8 mouse cellular contexts compared by ENCODE assay signal in the genomic region with DNA sequence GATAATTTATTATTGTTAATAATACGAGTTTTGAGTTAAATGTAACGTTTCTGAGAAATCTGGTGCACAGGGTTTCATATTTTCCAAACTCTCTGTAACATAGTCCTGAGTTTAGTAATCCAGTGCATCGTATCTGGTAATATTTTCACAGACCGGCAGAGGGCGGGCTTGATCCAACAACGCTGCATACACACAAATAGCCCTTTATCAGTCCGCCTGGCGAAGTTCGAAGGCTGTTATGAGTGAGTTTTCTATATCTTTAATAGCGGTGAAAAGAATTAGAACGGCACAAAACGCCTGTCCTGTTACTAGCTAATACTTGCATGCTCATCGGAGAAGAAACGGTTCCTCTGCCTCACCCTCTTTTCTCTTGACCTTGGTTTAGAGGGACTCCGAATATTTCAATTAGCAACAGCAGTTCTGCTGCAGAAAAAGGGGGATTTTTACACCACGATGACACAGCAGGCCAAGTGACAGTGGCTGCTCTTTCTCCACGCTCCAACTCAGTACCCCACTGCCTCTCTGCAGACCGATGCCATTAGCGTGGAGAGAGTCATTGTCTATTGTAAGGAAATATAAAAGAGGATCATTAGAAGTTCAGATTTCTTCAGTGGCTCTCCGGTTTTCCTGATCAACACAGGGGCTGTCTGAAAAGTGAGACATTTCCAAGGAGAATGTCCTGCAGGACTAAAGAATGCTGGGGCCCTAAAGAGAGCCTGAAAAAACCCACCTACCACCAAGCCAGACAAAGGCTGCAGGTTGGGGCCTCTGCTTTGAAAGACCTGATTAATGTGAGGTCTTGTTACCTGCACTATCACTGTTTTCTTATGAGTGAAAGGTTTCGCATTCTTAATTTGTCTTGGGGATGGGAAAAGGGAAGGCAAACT.
DNase-seq lines count a peak whose midpoint lies in the region; ATAC-seq and TF ChIP-seq lines count a peak whose summit lies in the region.

No protein-coding gene starts in this region.

- no peak overlapping the region for H3K9ac ChIP-seq in ES-Bruce4 (ENCODE audit: low read depth, poor library complexity, severe bottlenecking)
- H3K9ac ChIP-seq in forebrain, embryonic 11.5 days (ENCODE audit: low read length), result peak overlapping the region; percentile 45
- H3K9ac ChIP-seq in heart, embryonic 16.5 days (ENCODE audit: low read length), result peak overlapping the region; percentile 63
- H3K9ac ChIP-seq in liver, embryonic 12.5 days, result no peak overlapping the region
- H3K9ac ChIP-seq in neural tube, embryonic 12.5 days, result no peak overlapping the region

- WGBS in forebrain, embryonic 11.5 days, result 10% methylated on average over 21 of the region's 21 CpGs
- WGBS in heart, embryonic 16.5 days, result 20% methylated on average over 21 of the region's 21 CpGs
- WGBS in liver, embryonic 12.5 days (ENCODE audit: insufficient replicate concordance), result 23% methylated on average over 21 of the region's 21 CpGs
- WGBS in neural tube, embryonic 12.5 days, result 10% methylated on average over 21 of the region's 21 CpGs

- no peak overlapping the region for H3K4me3 ChIP-seq in ES-Bruce4 (ENCODE audit: low read depth, low read length)
- H3K4me3 ChIP-seq in forebrain, embryonic 11.5 days (ENCODE audit: low read depth, low read length), result peak overlapping the region; percentile 27
- H3K4me3 ChIP-seq in heart, embryonic 16.5 days (ENCODE audit: low read length), result peak overlapping the region; percentile 43
- no peak overlapping the region for H3K4me3 ChIP-seq in liver, embryonic 12.5 days
- H3K4me3 ChIP-seq in neural tube, embryonic 12.5 days, result peak overlapping the region; percentile 17; the same call in 1 of the 2 replicates

- DNase-seq in c-Kit-positive CD71-negative TER-119-negative erythroid progenitor cells, embryonic 14.5 days (ENCODE audit: low read depth), result peak; percentile 37
- DNase-seq in forebrain, embryonic 11.5 days (ENCODE audit: low spot score), result peak; percentile 86
- peak; percentile 55 to 72 for DNase-seq in kidney, postnatal 25 days
- DNase-seq in thymus, postnatal 25 days, result peak; percentile 30

- H3K9me3 ChIP-seq in ES-Bruce4 (replicated peaks; ENCODE audit: control insufficient read depth, insufficient read depth, low read length, poor library complexity, severe bottlenecking), result no peaks in the 10 kb centered on the region
- H3K9me3 ChIP-seq in forebrain, embryonic 11.5 days (ENCODE audit: control insufficient read depth, low read length), result no peaks in the 10 kb centered on the region
- no peaks in the 10 kb centered on the region for H3K9me3 ChIP-seq in heart, embryonic 16.5 days (replicated peaks; ENCODE audit: control insufficient read depth, low read length)
- no peaks in the 10 kb centered on the region for H3K9me3 ChIP-seq in liver, embryonic 12.5 days (replicated peaks)
- H3K9me3 ChIP-seq in neural tube, embryonic 12.5 days, result no peaks in the 10 kb centered on the region

- peak; percentile 61 for TF ChIP-seq CTCF in ES-Bruce4 (IDR thresholded peaks at IDR 0.05; ENCODE audit: low read depth, low read length)

- H3K36me3 ChIP-seq in ES-Bruce4 (ENCODE audit: control insufficient read depth, insufficient read depth, low read length, poor library complexity, severe bottlenecking), result no peaks in the 10 kb centered on the region
- no peaks in the 10 kb centered on the region for H3K36me3 ChIP-seq in forebrain, embryonic 11.5 days (ENCODE audit: control insufficient read depth, insufficient read depth, low read length)
- no peaks in the 10 kb centered on the region for H3K36me3 ChIP-seq in heart, embryonic 16.5 days (ENCODE audit: control insufficient read depth, insufficient read depth)
- H3K36me3 ChIP-seq in liver, embryonic 12.5 days, result no peaks in the 10 kb centered on the region
- no peaks in the 10 kb centered on the region for H3K36me3 ChIP-seq in neural tube, embryonic 12.5 days

- peak overlapping the region; percentile 48 for H3K4me2 ChIP-seq in forebrain, embryonic 11.5 days (ENCODE audit: low read depth, low read length, severe bottlenecking)
- peak overlapping the region; percentile 70 for H3K4me2 ChIP-seq in heart, embryonic 16.5 days (ENCODE audit: low read depth, low read length)
- peak overlapping the region; percentile 34 for H3K4me2 ChIP-seq in liver, embryonic 12.5 days
- H3K4me2 ChIP-seq in neural tube, embryonic 12.5 days (replicated peaks), result peak overlapping the region; percentile 56

- no peak overlapping the region for H3K27ac ChIP-seq in ES-Bruce4 (ENCODE audit: insufficient read depth, low read length)
- no peak overlapping the region for H3K27ac ChIP-seq in forebrain, embryonic 11.5 days (ENCODE audit: low read depth, low read length)
- H3K27ac ChIP-seq in heart, embryonic 16.5 days (ENCODE audit: low read length), result no peak overlapping the region
- no peak overlapping the region for H3K27ac ChIP-seq in liver, embryonic 12.5 days
- H3K27ac ChIP-seq in neural tube, embryonic 12.5 days, result no peak overlapping the region

- no peaks in the 10 kb centered on the region for H3K4me1 ChIP-seq in ES-Bruce4 (ENCODE audit: control insufficient read depth, insufficient read depth, low read length)
- no peaks in the 10 kb centered on the region; the same call in 1 of the 2 replicates for H3K4me1 ChIP-seq in forebrain, embryonic 11.5 days (replicated peaks; ENCODE audit: control insufficient read depth, insufficient read depth, low read length)
- peaks cover 2% of the 10 kb centered on the region; the same call in 1 of the 2 replicates for H3K4me1 ChIP-seq in heart, embryonic 16.5 days (ENCODE audit: control insufficient read depth, insufficient read depth, low read length)
- no peaks in the 10 kb centered on the region for H3K4me1 ChIP-seq in liver, embryonic 12.5 days
- H3K4me1 ChIP-seq in neural tube, embryonic 12.5 days, result peaks cover 7% of the 10 kb centered on the region; the same call in 1 of the 2 replicates

- peak; percentile 87 for ATAC-seq in forebrain, embryonic 11.5 days (replicated peaks; ENCODE audit: low FRiP score)
- ATAC-seq in heart, embryonic 16.5 days (replicated peaks; ENCODE audit: extremely low read depth, insufficient read depth, low FRiP score), result 0 out of 2 replicates have a peak, but pooled peaks have one; percentile 37
- no peak for ATAC-seq in liver, embryonic 12.5 days
- peak; percentile 90 for ATAC-seq in neural tube, embryonic 12.5 days (ENCODE audit: low FRiP score, low read depth)

- H3K27me3 ChIP-seq in ES-Bruce4 (ENCODE audit: control insufficient read depth, insufficient read depth, low read length, poor library complexity, severe bottlenecking), result no peaks in the 10 kb centered on the region; the same call in 1 of the 2 replicates
- H3K27me3 ChIP-seq in forebrain, embryonic 11.5 days (ENCODE audit: control insufficient read depth, insufficient read depth, low read length), result no peaks in the 10 kb centered on the region
- H3K27me3 ChIP-seq in heart, embryonic 16.5 days (ENCODE audit: control insufficient read depth, insufficient read depth, low read length), result no peaks in the 10 kb centered on the region
- H3K27me3 ChIP-seq in liver, embryonic 12.5 days (replicated peaks), result no peaks in the 10 kb centered on the region
- H3K27me3 ChIP-seq in neural tube, embryonic 12.5 days (replicated peaks), result no peaks in the 10 kb centered on the region

- TF ChIP-seq POLR2A in ES-Bruce4 (IDR thresholded peaks at IDR 0.05; ENCODE audit: insufficient read depth, low read length), result no peak

- no peak for TF ChIP-seq EP300 in ES-Bruce4 (IDR thresholded peaks at IDR 0.05; ENCODE audit: insufficient read depth, low read depth, low read length)

Comparison
In these comparisons a context has a peak if more than half of its experiments do, and no peak if none do; other contexts are left out.
1. H3K4me3 ChIP-seq: peak in forebrain, embryonic 11.5 days (single experiment), heart, embryonic 16.5 days (single experiment) and neural tube, embryonic 12.5 days (single experiment); none in ES-Bruce4 (single experiment) and liver, embryonic 12.5 days (single experiment).
2. H3K9ac ChIP-seq: peak in forebrain, embryonic 11.5 days (single experiment) and heart, embryonic 16.5 days (single experiment); none in ES-Bruce4 (single experiment), liver, embryonic 12.5 days (single experiment) and neural tube, embryonic 12.5 days (single experiment).
3. DNase-seq: peak in every context shown above with its lines; median percentile 86 in forebrain, embryonic 11.5 days; 64 in kidney, postnatal 25 days; 37 in c-Kit-positive CD71-negative TER-119-negative erythroid progenitor cells, embryonic 14.5 days; 30 in thymus, postnatal 25 days.
4. Peak in every context shown above with its lines, with median percentiles within 50 percentile points of each other: H3K4me2 ChIP-seq.